Mouse (Mus musculus) liver, embryonic 12.5 days (tissue): ENCODE measurements around the gene Sord. TPM values are rescaled to one million over a fixed set of nuclear protein-coding genes. Genes with fewer than 3 reads are reported as not detected.

Experiments used
- ATAC-seq: fragments of 200-750 bp; cut with Nextera tagmentation; 2 replicates; pipeline ENCODE4 v1.8.0; 2017; ENCODE audit warnings: moderate number of reproducible peaks, mild to moderate bottlenecking, moderate library complexity
- H3K27ac ChIP-seq: fragments of 300-500 bp; sonication (generic); 2 replicates; pipeline ENCODE4 v1.5.1; 2016; ENCODE audit warnings: mild to moderate bottlenecking
- H3K27me3 ChIP-seq: fragments of 300-500 bp; sonication (generic); replicated peaks from 2 replicates; pipeline ENCODE4 v1.6.1; 2016; ENCODE audit warnings: mild to moderate bottlenecking, moderate library complexity
- H3K36me3 ChIP-seq: fragments of 300-500 bp; sonication (generic); 2 replicates; pipeline ENCODE4 v1.6.1; 2016; ENCODE audit warnings: mild to moderate bottlenecking, moderate library complexity
- H3K4me1 ChIP-seq: fragments of 300-500 bp; sonication (generic); 2 replicates; pipeline ENCODE4 v1.6.1; 2016
- H3K4me2 ChIP-seq: fragments of 300-500 bp; sonication (generic); 2 replicates; pipeline ENCODE4 v1.6.1; 2016; ENCODE audit warnings: mild to moderate bottlenecking, moderate library complexity
- H3K4me3 ChIP-seq: fragments of 300-500 bp; sonication (generic); 2 replicates; pipeline ENCODE4 v1.5.1; 2016; ENCODE audit warnings: mild to moderate bottlenecking, moderate library complexity
- H3K9ac ChIP-seq: fragments of 300-500 bp; sonication (generic); 2 replicates; pipeline ENCODE4 v1.6.1; 2016; ENCODE audit warnings: mild to moderate bottlenecking, moderate library complexity
- H3K9me3 ChIP-seq: fragments of 300-500 bp; sonication (generic); replicated peaks from 2 replicates; pipeline ENCODE4 v1.6.1; 2016; ENCODE audit warnings: mild to moderate bottlenecking, moderate library complexity
- WGBS: fragments of 180-500 bp; shearing (Covaris S2); methylation state at CpG from one replicate; pipeline ENCODE4 v1.1.7; 2016; ENCODE audit not compliant: insufficient replicate concordance; 5-methylcytosine and 5-hydroxymethylcytosine counted together
- polyA plus RNA-seq: library from polyadenylated mRNA; unstranded; fragments of >200 nt; fragmentation: Nextera tagmentation; extraction: Ambion mirVana; gene quantifications from 2 replicates; pipeline ENCODE4 v1.2.1, GENCODE M21; 2016

Sord gene
- polyA plus RNA-seq, 1 experiment from 2014 or later = 163 TPM

DNA sequence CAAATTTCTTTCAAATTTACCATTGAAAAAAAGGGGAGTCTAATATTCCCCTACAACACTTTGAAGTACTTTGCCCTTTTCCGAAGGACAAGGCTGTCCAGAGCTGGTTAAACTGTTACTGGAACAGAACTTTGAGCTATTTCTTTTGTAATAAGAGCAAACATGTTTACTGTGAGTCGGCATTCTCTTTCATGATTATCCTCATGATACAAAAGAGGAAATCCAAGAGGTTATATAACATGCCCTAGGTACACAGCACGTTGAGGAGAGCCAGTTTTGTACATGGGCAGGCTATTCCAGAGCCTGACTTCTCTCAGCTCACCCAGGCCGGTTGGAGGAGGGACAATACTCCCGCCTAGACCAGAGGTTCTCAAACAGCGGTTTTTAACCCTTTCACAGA lies 7.4 kb downstream of the Sord start:
- H3K4me1 ChIP-seq = peaks cover 52% of the 10 kb centered on the region
- no peak overlapping the region for H3K4me2 ChIP-seq
- 61% methylated on average over 6 of the region's 6 CpGs for WGBS
- peak; percentile 31; the same call in 1 of the 2 replicates for ATAC-seq
- H3K27ac ChIP-seq = peak overlapping the region; percentile 15; the same call in 1 of the 2 replicates
- no peaks in the 10 kb centered on the region for H3K27me3 ChIP-seq
- H3K4me3 ChIP-seq = no peak overlapping the region
- H3K9ac ChIP-seq = no peak overlapping the region
- H3K36me3 ChIP-seq = peaks cover 34% of the 10 kb centered on the region
- H3K9me3 ChIP-seq = no peaks in the 10 kb centered on the region

DNA sequence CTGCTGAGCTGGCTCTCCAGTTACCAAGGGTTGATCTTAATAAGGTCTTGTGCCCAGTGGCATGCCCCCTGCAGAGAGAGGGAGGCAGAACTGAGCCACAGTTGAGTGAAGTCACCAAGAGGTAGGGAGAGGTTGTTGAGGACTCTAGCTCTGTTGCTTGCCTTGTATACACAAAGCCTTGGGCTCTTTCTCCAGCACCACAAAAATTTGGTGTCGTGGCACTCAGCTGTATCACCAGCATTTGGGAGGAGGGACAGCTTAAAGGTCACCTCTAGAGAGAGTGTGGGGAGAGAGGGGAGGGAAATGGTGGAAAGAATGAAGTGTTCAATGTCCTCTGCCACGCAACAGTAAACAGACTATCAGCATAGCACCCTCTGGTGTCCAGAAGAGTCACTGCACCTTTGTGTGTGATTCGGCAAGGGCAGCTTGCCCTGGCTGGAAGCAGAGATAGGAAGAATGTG lies 9.2 kb downstream of the Sord start:
- no peaks in the 10 kb centered on the region for H3K9me3 ChIP-seq
- H3K27ac ChIP-seq = peak overlapping the region; percentile 60
- ATAC-seq = peak; percentile 71
- WGBS = 0% methylated on average over 3 of the region's 3 CpGs
- H3K4me1 ChIP-seq = peaks cover 36% of the 10 kb centered on the region
- no peaks in the 10 kb centered on the region for H3K27me3 ChIP-seq
- H3K4me2 ChIP-seq = no peak overlapping the region
- H3K36me3 ChIP-seq = peaks cover 43% of the 10 kb centered on the region
- H3K4me3 ChIP-seq = no peak overlapping the region
- peak overlapping the region; percentile 13 for H3K9ac ChIP-seq

DNA sequence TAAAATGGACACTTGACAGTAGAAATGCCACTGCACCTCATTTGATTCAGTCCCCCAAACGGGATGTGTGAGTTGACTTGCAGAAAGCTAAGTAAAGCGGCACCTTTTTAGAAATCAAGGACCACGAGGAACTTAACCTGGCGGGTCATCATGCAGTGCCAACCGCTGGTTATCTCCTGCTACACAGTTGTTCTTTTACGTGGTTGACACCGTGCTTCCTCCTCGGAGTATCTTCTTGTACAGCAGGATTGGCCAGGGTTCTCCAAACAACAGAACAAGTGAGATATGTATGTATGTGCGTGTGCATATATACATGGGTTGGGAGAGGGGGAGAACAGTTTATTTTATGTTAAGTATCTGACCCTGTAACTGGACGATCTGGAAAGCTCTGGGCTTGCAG lies 13.2 kb downstream of the Sord start:
- WGBS = 63% methylated on average over 10 of the region's 10 CpGs
- Histone ChIP-seq H3K36me3 (peaks cover 82% of the 10 kb centered on the region), H3K4me3 (no peak overlapping the region), H3K4me1 (peaks cover 13% of the 10 kb centered on the region), H3K4me2 (no peak overlapping the region), H3K9ac (no peak overlapping the region), H3K9me3 (no peaks in the 10 kb centered on the region), H3K27me3 (no peaks in the 10 kb centered on the region), H3K27ac (no peak overlapping the region)
- ATAC-seq = no peak

DNA sequence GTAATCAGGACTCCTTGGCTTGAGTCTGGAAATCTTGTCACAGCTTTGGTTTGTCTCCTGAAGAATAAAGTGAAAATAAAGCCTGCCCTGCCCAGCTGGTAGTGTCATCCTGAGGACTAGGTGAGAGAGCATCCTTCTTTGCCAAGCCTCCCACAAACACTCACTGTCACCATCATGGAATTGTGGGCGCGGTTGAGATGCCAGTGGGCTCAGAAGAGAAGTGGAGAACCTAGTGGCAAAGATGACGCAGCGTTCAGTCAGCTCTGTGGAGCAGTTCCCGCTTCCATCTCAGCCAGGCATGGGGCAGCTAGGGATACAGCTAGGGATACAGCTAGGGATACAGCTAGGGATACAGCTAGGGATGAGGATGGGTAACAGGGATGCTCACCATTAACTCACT lies 21.4 kb downstream of the Sord start:
- no peak for ATAC-seq
- no peak overlapping the region for H3K4me2 ChIP-seq
- H3K4me3 ChIP-seq = no peak overlapping the region
- no peak overlapping the region for H3K27ac ChIP-seq
- no peaks in the 10 kb centered on the region for H3K9me3 ChIP-seq
- peaks cover 89% of the 10 kb centered on the region for H3K36me3 ChIP-seq
- H3K4me1 ChIP-seq = no peaks in the 10 kb centered on the region
- 87% methylated on average over 5 of the region's 5 CpGs for WGBS
- H3K27me3 ChIP-seq = no peaks in the 10 kb centered on the region
- no peak overlapping the region for H3K9ac ChIP-seq

GRCm38 (mm10) chr2:122260729-122261128 lies 26.2 kb downstream of the Sord start:
- H3K36me3 ChIP-seq = peaks cover 97% of the 10 kb centered on the region
- no peaks in the 10 kb centered on the region for H3K27me3 ChIP-seq
- H3K4me3 ChIP-seq = no peak overlapping the region
- H3K9ac ChIP-seq = no peak overlapping the region
- H3K4me1 ChIP-seq = no peaks in the 10 kb centered on the region
- H3K9me3 ChIP-seq = no peaks in the 10 kb centered on the region
- no peak overlapping the region for H3K4me2 ChIP-seq
- H3K27ac ChIP-seq = no peak overlapping the region
- 77% methylated on average over 5 of the region's 5 CpGs for WGBS
- ATAC-seq = no peak

DNA sequence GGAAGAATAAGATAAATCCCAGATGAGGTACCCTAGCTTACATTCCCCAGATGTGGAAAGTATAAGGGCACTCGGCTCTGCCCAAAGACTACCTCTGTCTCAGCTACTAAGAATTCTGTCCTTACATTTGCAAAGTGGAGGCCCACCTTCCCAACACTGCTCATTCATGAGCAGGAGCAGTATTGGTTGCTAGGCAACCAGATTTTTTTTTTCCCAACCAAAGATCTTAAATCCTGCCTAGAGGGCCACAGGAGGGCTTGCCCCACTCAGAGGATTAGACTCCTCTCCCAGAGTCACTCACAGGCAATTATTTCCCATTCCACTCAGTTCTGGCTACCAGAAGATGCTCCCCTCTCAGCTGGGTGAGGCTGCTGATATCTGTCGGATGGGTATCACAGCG lies 30.1 kb downstream of the Sord start:
- no peak for ATAC-seq
- H3K4me2 ChIP-seq = no peak overlapping the region
- H3K27me3 ChIP-seq = no peaks in the 10 kb centered on the region
- no peak overlapping the region for H3K9ac ChIP-seq
- no peaks in the 10 kb centered on the region for H3K4me1 ChIP-seq
- peaks cover 57% of the 10 kb centered on the region for H3K36me3 ChIP-seq
- H3K4me3 ChIP-seq = no peak overlapping the region
- 90% methylated on average over 3 of the region's 3 CpGs for WGBS
- H3K27ac ChIP-seq = no peak overlapping the region
- H3K9me3 ChIP-seq = no peaks in the 10 kb centered on the region

GRCm38 (mm10) chr2:122266407-122267193 lies 32.1 kb downstream of the Sord start:
- Histone ChIP-seq H3K27me3 (no peaks in the 10 kb centered on the region), H3K4me2 (no peak overlapping the region), H3K4me1 (peaks cover 6% of the 10 kb centered on the region; the same call in 1 of the 2 replicates), H3K36me3 (peaks cover 38% of the 10 kb centered on the region), H3K4me3 (no peak overlapping the region), H3K27ac (no peak overlapping the region), H3K9ac (no peak overlapping the region), H3K9me3 (no peaks in the 10 kb centered on the region)
- ATAC-seq = peak; percentile 38
- WGBS = 78% methylated on average over 7 of the region's 7 CpGs

GRCm38 (mm10) chr2:122278769-122279168 lies 44.2 kb downstream of the Sord start:
- no peaks in the 10 kb centered on the region for H3K4me1 ChIP-seq
- no peak overlapping the region for H3K27ac ChIP-seq
- H3K4me3 ChIP-seq = no peak overlapping the region
- peaks cover 9% of the 10 kb centered on the region; the same call in 1 of the 2 replicates for H3K27me3 ChIP-seq
- H3K9ac ChIP-seq = no peak overlapping the region
- whole genome bisulfite sequencing = 66% methylated on average over 3 of the region's 3 CpGs
- H3K36me3 ChIP-seq = no peaks in the 10 kb centered on the region
- H3K4me2 ChIP-seq = no peak overlapping the region
- no peaks in the 10 kb centered on the region for H3K9me3 ChIP-seq
- ATAC-seq = no peak

GRCm38 (mm10) chr2:122284091-122284490 lies 49.5 kb downstream of the Sord start:
- no peak overlapping the region for H3K4me3 ChIP-seq
- H3K9me3 ChIP-seq = no peaks in the 10 kb centered on the region
- no peaks in the 10 kb centered on the region for H3K36me3 ChIP-seq
- H3K9ac ChIP-seq = no peak overlapping the region
- 69% methylated on average over 9 of the region's 9 CpGs for WGBS
- ATAC-seq = no peak
- H3K4me2 ChIP-seq = no peak overlapping the region
- no peak overlapping the region for H3K27ac ChIP-seq
- no peaks in the 10 kb centered on the region for H3K4me1 ChIP-seq
- peaks cover 12% of the 10 kb centered on the region; the same call in 1 of the 2 replicates for H3K27me3 ChIP-seq

GRCm38 (mm10) chr2:122286137-122286536 lies 51.6 kb downstream of the Sord start:
- 55% methylated on average over 7 of the region's 7 CpGs for WGBS
- H3K4me1 ChIP-seq = no peaks in the 10 kb centered on the region
- ATAC-seq = no peak
- H3K4me3 ChIP-seq = no peak overlapping the region
- H3K9ac ChIP-seq = no peak overlapping the region
- H3K9me3 ChIP-seq = no peaks in the 10 kb centered on the region
- H3K36me3 ChIP-seq = no peaks in the 10 kb centered on the region
- H3K4me2 ChIP-seq = no peak overlapping the region
- no peak overlapping the region for H3K27ac ChIP-seq
- peaks cover 27% of the 10 kb centered on the region for H3K27me3 ChIP-seq

- Histone ChIP-seq H3K36me3 (no peaks in the 10 kb centered on the region), H3K9me3 (no peaks in the 10 kb centered on the region), H3K27ac (no peak overlapping the region), H3K4me2 (no peak overlapping the region), H3K4me1 (no peaks in the 10 kb centered on the region), H3K27me3 (peaks cover 99% of the 10 kb centered on the region), H3K4me3 (no peak overlapping the region), H3K9ac (no peak overlapping the region)
- no peak for ATAC-seq
- WGBS = 6% methylated on average over 7 of the region's 7 CpGs
Observed at GRCm38 (mm10) chr2:122294916-122295315, 60.4 kb downstream of the Sord start.

DNA sequence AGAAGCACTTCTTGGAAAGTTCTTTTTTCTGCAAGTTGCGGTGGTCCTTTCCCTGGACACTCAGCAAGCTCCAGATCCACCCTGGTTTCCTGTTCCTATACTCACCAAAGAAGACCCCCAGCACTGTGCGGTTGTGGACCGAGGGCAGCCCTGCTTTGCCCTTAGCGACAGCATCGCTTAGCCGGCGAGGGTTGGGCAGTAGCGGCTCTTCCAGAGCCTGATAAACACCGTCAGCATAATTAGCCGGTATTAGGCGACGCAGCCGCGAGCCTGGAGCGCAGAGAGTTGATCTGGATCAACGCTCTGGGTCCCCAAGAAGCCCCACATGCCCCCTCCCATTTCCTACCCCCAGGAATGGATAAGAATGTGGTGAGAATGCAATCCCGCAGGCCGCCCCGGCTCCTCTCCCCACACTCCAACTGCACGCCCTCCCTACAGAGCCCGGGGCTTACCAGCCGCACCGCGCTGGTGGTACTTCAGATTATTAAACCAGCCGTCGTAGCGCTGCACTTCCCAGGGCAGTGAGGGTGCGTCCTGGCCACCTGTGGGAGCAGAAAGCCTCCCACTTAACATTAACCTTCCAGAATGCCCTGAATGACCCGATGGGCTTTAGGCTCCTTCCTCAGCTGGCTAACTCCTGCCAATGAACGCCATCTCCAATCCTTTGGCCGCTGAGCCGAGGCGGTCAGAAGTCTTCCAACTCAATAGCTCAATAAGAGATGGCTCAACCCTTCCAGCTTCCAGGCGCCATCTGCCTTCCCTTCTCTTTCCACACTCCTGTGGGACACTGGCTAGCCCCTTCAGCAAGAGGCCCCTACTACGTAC lies 62.9 kb downstream of the Sord start:
- WGBS = 3% methylated on average over 35 of the region's 35 CpGs
- no peak for ATAC-seq
- no peak overlapping the region for H3K4me3 ChIP-seq
- no peak overlapping the region for H3K27ac ChIP-seq
- H3K9ac ChIP-seq = no peak overlapping the region
- no peaks in the 10 kb centered on the region for H3K9me3 ChIP-seq
- H3K4me1 ChIP-seq = peaks cover 9% of the 10 kb centered on the region
- peaks cover 100% of the 10 kb centered on the region for H3K27me3 ChIP-seq
- no peak overlapping the region; the same call in 1 of the 2 replicates for H3K4me2 ChIP-seq
- no peaks in the 10 kb centered on the region for H3K36me3 ChIP-seq
